Mouse (Mus musculus): ENCODE measurements around the gene Camkmt.

Camkmt gene

GRCm38 (mm10) chr17:85291601-85292000 lies 201.2 kb downstream of the Camkmt start:
- DNase-seq (ENCODE audit: low spot score in 2 of 2), result no peak

DNA sequence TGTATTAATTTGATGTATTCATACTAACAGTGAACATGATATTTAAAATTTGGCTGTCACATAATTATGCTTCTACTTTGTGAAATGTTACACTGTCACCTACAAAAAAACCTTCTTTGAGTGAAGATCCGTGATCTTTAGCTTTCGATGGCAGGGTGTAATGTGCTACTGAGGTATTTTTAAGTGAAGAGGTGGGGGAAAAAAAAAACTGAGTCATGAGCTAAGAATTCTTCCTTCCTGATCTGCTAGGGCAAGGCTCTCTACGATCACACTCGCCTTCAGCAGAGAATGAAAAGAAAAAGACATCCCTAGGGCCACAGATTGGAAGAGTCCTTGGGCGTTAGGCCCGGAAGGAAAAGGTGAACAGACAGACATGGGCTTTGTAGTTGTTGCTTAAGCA lies 201.9 kb downstream of the Camkmt start:
- no peak for DNase-seq (ENCODE audit: low spot score in 2 of 2)

DNA sequence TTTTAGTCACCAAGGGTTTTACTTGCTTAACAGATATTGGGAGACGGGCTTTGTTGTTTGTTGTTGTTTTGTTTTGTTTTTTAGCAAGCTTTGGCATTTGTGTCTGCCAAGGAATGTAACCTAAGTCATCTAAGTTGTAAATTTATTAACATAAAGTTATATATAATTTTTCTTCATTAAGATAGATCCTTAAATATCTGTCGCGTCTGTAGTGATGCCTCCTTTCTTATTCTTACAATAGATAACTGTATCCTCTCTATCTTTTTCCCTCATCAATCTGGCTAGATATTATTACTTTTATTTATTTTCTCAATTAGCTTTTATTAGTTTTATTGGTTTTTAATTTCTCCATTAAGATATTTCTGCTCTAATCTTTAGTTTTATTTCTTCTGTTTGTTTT lies 213.3 kb downstream of the Camkmt start:
- no peak for DNase-seq (ENCODE audit: low spot score in 2 of 2)

DNA sequence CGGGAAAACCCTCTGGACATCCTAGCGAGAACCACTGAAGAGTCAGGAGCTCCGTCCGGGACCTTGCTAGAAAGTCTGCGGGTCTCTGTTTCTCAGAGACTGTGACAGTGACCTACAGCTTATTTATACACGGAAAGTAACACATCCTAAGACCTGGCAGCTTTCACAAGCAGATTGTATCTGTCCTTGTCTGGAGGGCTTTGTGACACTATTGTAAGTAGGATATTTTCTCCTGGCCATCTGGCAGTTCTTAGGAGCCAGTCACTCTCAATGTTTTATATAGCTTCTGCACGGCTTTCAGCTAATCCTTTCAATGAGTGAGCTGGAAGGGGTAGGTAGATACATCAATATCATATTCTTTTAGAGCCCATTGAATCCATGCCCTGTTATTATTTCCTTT lies 218.2 kb downstream of the Camkmt start:
- no peak for DNase-seq (ENCODE audit: low spot score in 2 of 2)

DNA sequence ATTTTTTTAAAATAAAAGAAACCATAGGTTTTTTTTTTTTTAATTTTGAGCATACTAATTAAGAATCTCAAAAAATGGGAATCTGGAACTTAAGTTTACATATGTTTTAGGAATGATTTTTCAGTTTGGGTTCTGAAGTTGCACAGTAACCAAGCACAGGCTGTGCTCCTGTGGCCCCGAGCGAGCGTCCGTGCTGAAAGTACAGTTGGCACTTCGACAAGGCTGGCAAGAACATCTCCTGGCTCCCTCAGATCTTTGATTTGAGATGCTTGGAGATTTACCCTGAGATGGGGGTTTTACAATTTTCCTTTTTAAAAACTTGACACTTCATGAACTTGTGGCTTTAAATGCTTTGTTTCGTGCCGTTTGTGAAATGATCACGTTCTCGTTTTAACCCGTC lies 218.7 kb downstream of the Camkmt start:
- no peak for DNase-seq (ENCODE audit: low spot score in 2 of 2)

DNA sequence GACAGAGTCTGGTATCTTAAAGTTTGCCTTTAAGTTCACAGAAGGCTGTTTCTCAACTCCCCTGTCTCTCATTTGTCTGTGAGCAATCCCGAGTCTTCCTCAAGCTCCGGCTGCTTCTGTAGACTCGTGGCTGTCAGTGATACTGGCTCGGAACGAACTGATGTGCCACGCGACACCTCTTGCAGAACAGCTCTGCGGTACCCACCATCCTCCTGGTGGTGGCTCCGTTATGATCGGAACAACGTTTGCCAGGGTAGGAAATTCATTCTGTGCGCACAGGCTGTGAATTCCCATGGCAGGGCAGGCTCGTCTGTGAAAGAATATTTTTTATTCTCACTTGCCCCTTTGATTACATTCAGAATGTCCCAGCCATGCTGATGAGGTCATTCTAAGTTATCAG lies 221.0 kb downstream of the Camkmt start:
- no peak for DNase-seq (ENCODE audit: low spot score in 2 of 2)

- DNase-seq (ENCODE audit: low spot score in 2 of 2), result no peak
Measured at GRCm38 (mm10) chr17:85318401-85318800, 228.0 kb downstream of the Camkmt start.

GRCm38 (mm10) chr17:85319779-85320300 lies 229.5 kb downstream of the Camkmt start:
- DNase-seq (ENCODE audit: low spot score in 2 of 2), result no peak

DNA sequence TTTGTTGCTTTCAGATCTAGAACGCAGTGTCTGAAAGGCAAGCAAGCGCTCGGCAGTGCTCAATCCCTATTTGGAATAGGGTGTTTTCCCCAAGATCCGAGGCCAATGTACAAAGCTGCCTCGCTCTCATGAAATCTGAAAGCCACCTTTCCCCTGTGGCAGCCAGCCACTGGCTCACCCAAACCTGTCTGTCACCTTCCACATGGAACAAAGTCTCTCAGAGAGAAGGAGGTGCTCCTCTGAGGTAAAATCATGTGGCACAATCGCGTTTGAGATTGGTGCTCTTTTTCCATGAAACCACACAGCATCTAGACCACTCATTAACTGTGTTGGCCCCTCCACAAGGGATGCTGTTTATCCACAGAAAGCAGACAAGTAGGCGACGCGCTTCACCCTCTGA lies 238.5 kb downstream of the Camkmt start:
- no peak for DNase-seq (ENCODE audit: low spot score in 2 of 2)

GRCm38 (mm10) chr17:85335464-85335863 lies 245.1 kb downstream of the Camkmt start:
- no peak for DNase-seq (ENCODE audit: low spot score in 2 of 2)

DNA sequence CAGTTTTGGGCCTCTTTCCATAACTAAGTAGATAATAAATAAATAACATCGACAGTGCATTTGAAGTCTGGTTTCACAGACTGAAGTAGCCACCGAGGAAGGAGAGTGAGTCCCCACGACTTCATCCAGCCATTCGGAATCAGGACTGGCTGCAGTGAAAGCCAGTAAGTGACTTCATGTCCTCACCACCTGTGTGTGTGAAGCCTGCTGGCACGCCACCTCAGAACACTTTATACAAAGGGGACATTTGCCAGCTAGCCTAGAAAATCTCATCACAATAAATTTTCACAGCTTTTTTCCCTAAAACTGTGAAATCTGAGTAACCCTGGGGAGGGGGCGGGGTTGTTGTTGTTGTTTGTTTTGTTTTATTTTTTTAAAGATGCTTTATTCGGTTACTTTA lies 247.3 kb downstream of the Camkmt start:
- DNase-seq (ENCODE audit: low spot score in 2 of 2), result no peak

DNA sequence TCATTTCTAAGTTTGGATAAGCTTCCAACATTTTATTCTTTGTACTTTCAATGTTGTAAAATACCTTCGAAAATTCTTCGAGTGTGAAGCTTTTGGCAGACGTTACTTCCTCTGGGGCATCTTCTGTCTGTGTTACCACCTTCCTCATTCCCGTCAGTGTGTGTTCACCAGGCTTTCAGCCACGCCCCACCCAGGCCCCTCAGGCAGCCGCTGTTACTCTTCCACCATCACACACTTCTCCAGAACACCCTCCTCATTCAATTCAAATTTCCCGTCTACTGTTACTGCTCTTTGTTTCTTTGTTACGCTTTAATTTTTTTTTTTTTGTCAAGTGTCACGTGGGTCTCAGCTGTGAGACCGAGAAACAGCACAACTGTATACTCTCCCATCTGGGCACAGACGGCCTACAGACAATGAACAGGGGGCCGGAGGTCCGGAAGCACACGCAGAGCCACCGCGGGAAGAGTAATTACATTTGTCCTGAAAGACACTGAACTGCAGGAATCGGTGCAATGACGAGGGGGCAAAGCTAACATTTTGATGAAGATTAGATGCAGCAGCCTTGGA lies 250.9 kb downstream of the Camkmt start:
- DNase-seq (ENCODE audit: low spot score in 2 of 2), result no peak

- DNase-seq (ENCODE audit: low spot score in 2 of 2), result no peak
Measured at GRCm38 (mm10) chr17:85342471-85342870, 252.1 kb downstream of the Camkmt start.

DNA sequence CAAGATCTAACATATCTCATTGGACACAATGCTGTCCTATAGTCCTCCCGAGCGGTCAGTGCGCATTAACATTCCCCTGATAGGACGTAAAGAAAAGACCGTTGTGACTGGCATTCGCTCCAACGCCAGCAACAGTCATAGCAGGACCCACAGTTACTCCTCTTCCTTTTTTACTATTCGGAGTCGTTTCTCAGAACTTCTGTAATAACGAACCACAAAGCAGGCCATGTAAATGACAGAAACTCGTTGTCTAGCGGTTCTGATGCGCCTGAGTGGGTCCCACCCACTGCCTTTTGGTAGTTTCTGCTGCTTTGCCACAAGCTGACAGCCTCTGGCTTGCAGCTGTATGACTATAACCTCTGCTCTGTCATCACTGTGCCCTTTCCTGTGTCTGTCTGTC lies 253.1 kb downstream of the Camkmt start:
- DNase-seq (ENCODE audit: low spot score in 2 of 2), result no peak

- DNase-seq (ENCODE audit: low spot score in 2 of 2), result no peak
Measured at GRCm38 (mm10) chr17:85346701-85347100, 256.3 kb downstream of the Camkmt start.

DNA sequence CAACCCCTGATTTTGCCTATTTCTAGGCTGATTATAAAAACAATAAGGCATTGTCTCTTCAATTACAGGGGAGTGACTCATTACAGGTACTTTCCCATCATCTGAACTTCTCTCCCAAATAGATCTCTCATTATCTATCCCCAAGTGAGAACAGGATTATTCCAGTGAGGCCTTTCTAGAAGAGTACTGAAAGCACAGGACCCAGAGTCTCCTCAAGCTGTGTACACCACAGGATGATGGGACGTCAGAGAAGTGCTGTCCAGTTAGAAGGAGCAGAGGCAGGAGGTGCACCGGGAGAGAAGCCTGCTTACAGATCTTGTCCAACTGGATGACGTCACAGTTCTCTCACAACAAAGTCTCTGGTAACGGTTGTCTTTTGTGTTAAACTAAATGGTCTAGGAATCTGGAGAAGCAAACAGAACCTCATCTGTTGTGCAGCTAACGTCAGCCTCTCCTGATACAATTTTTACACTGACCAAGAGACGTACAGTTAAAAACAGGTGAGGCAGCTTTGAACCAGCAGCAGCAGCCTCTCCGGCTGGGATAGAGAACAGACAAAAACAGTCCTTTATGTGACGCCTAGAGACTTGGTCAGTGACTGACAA lies 259.1 kb downstream of the Camkmt start:
- DNase-seq (ENCODE audit: low spot score in 2 of 2), result no peak

DNA sequence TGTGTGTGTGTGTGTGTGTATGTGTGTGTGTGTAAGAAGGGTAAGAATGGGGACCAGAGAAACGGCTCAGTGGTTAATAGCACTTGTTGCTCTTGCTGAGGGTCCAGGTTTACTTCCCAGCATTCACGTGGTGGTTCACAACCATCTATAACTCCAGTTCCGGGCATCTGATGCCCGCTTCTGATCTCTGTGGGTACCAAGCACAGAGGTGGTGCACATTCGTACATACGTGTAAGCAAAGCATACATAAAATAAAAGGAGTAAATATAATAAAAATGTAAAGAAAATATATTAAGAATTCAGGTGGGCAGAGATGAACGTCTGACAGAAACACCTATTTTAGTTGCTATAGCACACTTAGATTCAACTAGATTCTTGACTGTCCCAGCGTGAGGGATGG lies 260.9 kb downstream of the Camkmt start:
- DNase-seq (ENCODE audit: low spot score in 2 of 2), result no peak

GRCm38 (mm10) chr17:85352731-85353130 lies 262.4 kb downstream of the Camkmt start:
- no peak for DNase-seq (ENCODE audit: low spot score in 2 of 2)

DNA sequence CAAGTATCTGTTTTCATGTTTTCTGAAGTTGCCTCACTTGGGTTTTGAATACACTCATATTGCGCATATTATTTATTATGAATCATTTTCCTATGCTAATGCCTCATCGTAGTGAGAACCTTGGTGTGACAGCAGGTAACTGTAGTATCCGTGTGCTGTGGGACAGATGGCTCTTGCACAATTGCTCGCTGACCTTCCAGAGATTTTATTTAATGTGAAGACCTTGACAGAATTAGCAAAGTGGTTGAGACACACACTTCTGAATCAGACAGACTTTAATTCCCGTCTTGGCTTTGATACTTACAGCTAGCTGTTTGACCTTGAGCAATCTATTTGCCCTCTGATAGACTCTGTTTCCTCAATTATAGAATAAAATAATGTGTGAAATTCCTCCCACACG lies 262.8 kb downstream of the Camkmt start:
- DNase-seq (ENCODE audit: low spot score in 2 of 2), result no peak

GRCm38 (mm10) chr17:85353636-85354035 lies 263.3 kb downstream of the Camkmt start:
- DNase-seq (ENCODE audit: low spot score in 2 of 2), result no peak

- DNase-seq (ENCODE audit: low spot score in 2 of 2), result no peak
Measured at GRCm38 (mm10) chr17:85355356-85355755, 265.0 kb downstream of the Camkmt start.

- DNase-seq (ENCODE audit: low spot score in 2 of 2), result no peak
Measured at GRCm38 (mm10) chr17:85361006-85361405, 270.7 kb downstream of the Camkmt start.

DNA sequence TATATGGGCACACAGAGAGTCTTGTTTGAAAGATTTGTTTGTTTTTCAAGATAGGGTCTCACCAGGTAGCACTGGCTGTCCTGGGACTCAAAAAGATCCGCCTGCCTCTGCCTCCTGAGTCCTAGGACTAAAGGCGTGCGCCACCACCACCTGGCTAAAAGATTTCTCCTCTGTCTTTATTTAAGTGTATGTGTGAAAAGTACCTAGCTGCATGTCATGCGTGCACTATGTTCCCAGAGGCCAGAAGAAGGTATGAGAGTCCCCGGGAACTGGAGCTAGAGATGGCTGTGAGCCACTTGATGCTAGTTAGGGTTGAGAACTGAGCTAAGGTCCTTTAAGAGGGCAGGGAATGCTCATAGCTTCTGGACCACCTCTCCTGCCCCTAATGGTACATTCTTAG lies 277.0 kb downstream of the Camkmt start:
- no peak for DNase-seq (ENCODE audit: low spot score in 2 of 2)

DNA sequence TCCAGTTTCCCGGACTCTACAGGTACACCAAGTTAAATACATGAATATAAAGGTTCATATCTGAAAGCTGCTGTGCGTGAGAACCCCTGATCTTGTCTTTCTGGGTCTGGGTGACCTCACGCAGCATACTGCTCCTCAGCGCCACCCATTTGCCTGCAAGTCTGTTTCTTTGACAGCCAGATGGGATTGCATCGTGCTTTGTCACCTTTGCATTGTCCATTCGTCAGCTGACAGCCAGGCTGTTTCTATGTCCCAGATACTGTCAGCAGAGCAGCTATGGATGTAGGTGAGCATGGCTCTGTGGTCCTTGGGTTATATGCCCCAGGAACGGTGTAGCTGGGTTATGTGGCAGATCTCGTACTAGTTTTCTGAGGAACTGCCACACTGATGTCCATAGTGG lies 278.4 kb downstream of the Camkmt start:
- no peak for DNase-seq (ENCODE audit: low spot score in 2 of 2)

All from heart, adult 9 months (tissue).